Mouse (Mus musculus) neural tube, embryonic 13.5 days (tissue): ENCODE data around the gene Gars. TPM values are rescaled to one million over a fixed set of nuclear protein-coding genes. Genes with fewer than 3 reads are reported as not detected.

Experiments
- ATAC-seq: fragments of 200-750 bp; cut with Nextera tagmentation; 2 replicates; pipeline ENCODE4 v1.8.0; 2017; ENCODE audit warnings: low read depth, mild to moderate bottlenecking, moderate TSS enrichment, moderate library complexity
- H3K27ac ChIP-seq: fragments of 300-500 bp; sonication (generic); replicated peaks from 2 replicates; pipeline ENCODE4 v1.5.1; 2015; ENCODE audit warnings: moderate library complexity, mild to moderate bottlenecking, inconsistent platforms
- H3K27me3 ChIP-seq: fragments of 300-500 bp; sonication (generic); 2 replicates; pipeline ENCODE4 v1.6.1; 2015; ENCODE audit warnings: mild to moderate bottlenecking, inconsistent platforms
- H3K36me3 ChIP-seq: fragments of 300-500 bp; sonication (generic); 2 replicates; pipeline ENCODE4 v1.6.1; 2015; ENCODE audit warnings: mild to moderate bottlenecking, inconsistent platforms
- H3K4me1 ChIP-seq: fragments of 300-500 bp; sonication (generic); replicated peaks from 2 replicates; pipeline ENCODE4 v1.6.1; 2015; ENCODE audit warnings: inconsistent platforms
- H3K4me2 ChIP-seq: fragments of 300-500 bp; sonication (generic); 2 replicates; pipeline ENCODE4 v1.6.1; 2015; ENCODE audit warnings: inconsistent platforms, mild to moderate bottlenecking, moderate library complexity
- H3K4me3 ChIP-seq: fragments of 300-500 bp; sonication (generic); 2 replicates; pipeline ENCODE4 v1.5.1; 2015; ENCODE audit warnings: mild to moderate bottlenecking, inconsistent platforms
- H3K9ac ChIP-seq: fragments of 300-500 bp; sonication (generic); 2 replicates; pipeline ENCODE4 v1.6.1; 2015; ENCODE audit warnings: moderate library complexity, mild to moderate bottlenecking, inconsistent platforms
- H3K9me3 ChIP-seq: fragments of 300-500 bp; sonication (generic); 2 replicates; pipeline ENCODE4 v1.6.1; 2016; ENCODE audit warnings: inconsistent platforms
- WGBS: fragments of 180-500 bp; shearing (Covaris S2); methylation state at CpG from one replicate; pipeline ENCODE4 v1.1.7; 2015; 5-methylcytosine and 5-hydroxymethylcytosine counted together
- polyA plus RNA-seq: library from polyadenylated mRNA; unstranded; fragments of >200 nt; fragmentation: Nextera tagmentation; extraction: Ambion mirVana; gene quantifications from 2 replicates; pipeline ENCODE4 v1.2.1, GENCODE M21; 2015

Gene Gars
- 195 and 209 TPM in 2 replicates for polyA plus RNA-seq

DNA sequence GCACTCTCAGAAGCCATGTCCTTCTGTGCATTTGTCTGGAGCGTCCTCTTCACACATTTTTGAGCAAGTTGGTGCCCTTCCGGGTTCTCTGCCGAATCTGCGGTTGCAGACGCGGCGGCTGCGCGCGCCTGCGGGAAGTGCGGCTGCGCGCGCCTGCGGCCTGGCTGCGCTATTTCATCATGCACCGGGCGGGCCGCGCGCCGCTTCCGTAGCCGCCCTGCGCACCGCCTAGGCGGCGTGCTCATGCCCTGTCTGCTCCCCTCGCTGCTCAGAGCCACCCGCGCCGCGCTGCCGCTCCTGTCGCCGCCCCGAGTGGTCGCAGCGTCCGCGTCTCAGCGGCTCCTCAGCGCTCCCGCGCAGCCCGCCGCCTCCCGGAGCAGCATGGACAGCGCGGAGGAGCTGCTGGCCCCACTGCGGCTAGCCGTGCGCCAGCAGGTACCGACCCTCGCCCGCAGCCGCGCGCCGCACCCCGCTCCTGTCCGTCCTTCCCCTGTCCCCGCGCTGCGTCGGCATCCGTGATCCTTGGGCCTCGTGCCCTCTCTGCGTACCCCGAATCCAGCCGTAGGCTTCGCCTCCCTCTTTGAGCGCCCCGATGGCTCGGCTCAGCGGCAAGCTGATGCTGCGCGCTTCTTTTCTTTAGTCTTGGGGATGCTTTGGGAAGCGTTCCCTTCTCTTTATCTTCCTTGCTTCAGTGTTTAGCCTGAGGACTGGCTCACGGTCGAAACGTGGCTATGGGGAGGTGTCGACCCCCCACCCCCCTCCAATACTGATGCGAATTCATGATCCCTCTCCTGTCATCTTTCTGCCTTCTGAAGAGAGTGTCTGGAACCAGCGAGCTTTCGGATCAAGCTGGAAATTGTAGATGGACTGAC is at the start of gene Gars:
TSS of gene Gars (plus strand) at position 209 of the 872 bp plus-strand sequence.
- Histone ChIP-seq H3K4me3 (peak within 1 kb of the TSS; percentile 95), H3K36me3 (no peaks in the 10 kb centered on the region), H3K9me3 (no peaks in the 10 kb centered on the region), H3K4me1 (peaks cover 35% of the 10 kb centered on the region), H3K27me3 (peaks cover 5% of the 10 kb centered on the region; the same call in 1 of the 2 replicates), H3K4me2 (peak within 1 kb of the TSS; percentile 72), H3K9ac (peak within 1 kb of the TSS; percentile 97), H3K27ac (peak within 1 kb of the TSS; percentile 96)
- ATAC-seq = peak; percentile 97
- under 1% methylated on average over 84 of the region's 87 CpGs for WGBS

DNA sequence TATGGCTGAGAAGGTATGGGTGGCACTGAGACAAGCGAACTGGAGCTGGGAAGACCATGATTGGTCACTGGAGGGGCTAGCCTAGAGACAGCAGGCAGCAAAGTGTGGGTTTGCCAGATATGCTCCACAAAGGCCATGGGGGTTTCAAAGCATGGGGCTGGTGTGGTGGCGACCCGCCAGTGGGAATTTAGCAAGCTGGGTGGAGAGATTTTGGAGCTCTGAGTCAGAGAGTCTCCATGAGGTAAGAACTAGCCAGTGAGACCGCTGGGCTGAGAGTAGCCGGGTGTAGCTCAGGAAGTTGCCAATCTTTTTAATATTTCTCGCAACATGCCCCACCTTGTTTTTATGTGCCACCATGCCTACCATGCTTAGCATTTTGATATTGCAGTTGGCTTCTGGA is 49.7 kb upstream of the Gars start:
- Histone ChIP-seq H3K27me3 (no peaks in the 10 kb centered on the region), H3K4me1 (peaks cover 11% of the 10 kb centered on the region), H3K4me2 (no peak overlapping the region), H3K4me3 (no peak overlapping the region), H3K9ac (no peak overlapping the region), H3K9me3 (no peaks in the 10 kb centered on the region), H3K27ac (no peak overlapping the region), H3K36me3 (no peaks in the 10 kb centered on the region)
- no peak for ATAC-seq
- 92% methylated on average over 6 of the region's 6 CpGs for WGBS

DNA sequence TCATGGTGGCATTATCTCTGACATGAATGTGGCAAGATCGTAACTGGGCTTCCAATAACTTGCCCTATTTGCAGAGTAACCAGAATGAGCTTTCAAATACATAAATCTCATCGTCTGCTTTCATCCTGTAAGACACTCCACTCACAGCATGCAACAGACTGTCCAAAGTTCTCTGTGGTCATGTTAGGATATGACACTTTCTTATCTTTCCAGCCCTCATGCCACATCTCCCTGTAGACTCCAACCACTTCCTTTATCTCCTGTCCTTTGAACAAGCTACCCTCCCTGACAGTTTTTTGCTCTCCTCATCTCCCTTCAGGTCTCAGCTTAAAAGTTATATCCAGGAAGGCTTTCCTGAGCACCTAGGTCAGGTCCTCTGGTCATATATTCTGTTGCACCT is 46.6 kb upstream of the Gars start:
- WGBS = 88% methylated on average over 2 of the region's 2 CpGs
- no peaks in the 10 kb centered on the region for H3K9me3 ChIP-seq
- ATAC-seq = no peak
- no peaks in the 10 kb centered on the region for H3K36me3 ChIP-seq
- H3K27me3 ChIP-seq = no peaks in the 10 kb centered on the region
- H3K4me2 ChIP-seq = no peak overlapping the region; the same call in 1 of the 2 replicates
- no peak overlapping the region for H3K4me3 ChIP-seq
- peaks cover 11% of the 10 kb centered on the region for H3K4me1 ChIP-seq
- no peak overlapping the region for H3K27ac ChIP-seq
- H3K9ac ChIP-seq = no peak overlapping the region

DNA sequence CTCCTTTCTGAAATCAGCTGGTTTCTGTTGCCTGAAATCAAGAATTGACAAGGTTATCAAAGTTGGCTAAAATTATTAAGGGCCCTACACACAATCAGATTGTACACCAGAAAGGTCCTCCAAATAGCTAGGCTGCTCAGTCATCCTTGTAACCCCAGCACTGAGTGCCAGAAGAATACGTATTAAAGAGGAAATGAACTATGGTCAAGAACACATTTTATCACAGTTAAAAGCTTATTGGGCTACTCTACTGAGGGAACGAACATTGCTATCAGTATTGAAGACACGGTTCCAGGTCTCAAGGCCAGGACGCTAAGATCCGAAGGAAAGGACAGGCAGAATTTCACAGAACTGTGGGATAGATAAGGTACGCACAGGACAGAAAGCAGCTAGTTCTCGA is 45.7 kb upstream of the Gars start:
- Histone ChIP-seq H3K27me3 (no peaks in the 10 kb centered on the region), H3K4me3 (peak overlapping the region; percentile 59), H3K4me2 (peak overlapping the region; percentile 74), H3K36me3 (no peaks in the 10 kb centered on the region), H3K27ac (peak overlapping the region; percentile 57; the same call in 1 of the 2 replicates), H3K4me1 (peaks cover 11% of the 10 kb centered on the region), H3K9me3 (no peaks in the 10 kb centered on the region), H3K9ac (peak overlapping the region; percentile 63)
- peak; percentile 2; the same call in 1 of the 2 replicates for ATAC-seq
- 6% methylated on average over 7 of the region's 7 CpGs for WGBS

DNA sequence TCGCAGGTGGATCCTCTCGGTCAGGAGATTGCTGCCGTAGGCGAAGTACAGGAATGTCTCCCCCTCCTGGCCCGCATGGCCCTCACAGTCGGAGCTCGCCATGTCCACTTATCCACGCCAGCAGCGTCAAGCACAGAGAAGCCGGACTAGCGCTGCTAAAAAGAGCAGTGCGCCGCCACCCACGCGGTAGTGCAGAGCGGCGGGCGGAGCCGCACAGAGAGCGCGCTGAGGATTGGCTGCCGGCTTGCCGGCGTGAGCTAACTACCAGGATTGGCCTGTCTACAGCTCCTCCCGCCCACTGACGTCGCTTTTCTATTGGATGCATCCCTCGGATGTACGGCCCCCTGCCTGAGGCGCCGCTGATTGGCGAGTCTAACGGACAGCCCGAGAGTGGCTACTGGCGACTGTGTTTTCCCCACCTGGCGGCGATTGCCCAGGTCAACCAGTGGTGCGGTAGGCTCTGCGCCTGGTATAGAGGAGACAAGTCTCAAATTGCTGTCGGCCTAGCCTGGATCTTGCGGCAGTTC is 45.0 kb upstream of the Gars start, which contains the start of gene Ggct:
TSS of gene Ggct (minus strand) at position 217 of the 527 bp plus-strand sequence.
- Histone ChIP-seq H3K36me3 (no peaks in the 10 kb centered on the region), H3K27ac (peak within 1 kb of the TSS; percentile 57), H3K4me2 (peak within 1 kb of the TSS; percentile 74), H3K9me3 (no peaks in the 10 kb centered on the region), H3K27me3 (no peaks in the 10 kb centered on the region), H3K9ac (peak within 1 kb of the TSS; percentile 63), H3K4me3 (peak within 1 kb of the TSS; percentile 59), H3K4me1 (peaks cover 11% of the 10 kb centered on the region)
- 0% methylated on average over 41 of the region's 41 CpGs for WGBS
- peak; percentile 100 for ATAC-seq

DNA sequence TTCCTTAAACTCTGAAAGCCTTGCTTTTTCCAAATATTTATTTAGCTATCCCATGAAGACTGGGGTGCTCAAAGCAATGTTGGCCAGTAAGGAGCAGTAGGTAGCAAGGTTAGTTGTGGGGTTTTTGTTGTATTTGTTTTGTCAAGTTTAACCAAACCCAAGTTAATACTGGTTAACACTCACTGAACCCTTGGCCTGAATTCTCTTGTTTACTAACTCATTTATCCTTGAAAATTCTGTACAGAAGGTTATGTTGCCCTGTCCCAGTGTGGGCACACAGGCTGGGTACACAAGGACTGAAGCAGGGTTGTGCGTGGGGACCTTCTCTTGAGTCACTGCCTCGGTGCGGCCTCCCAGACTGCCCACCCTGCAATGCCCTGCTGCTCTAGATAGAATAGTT is 41.4 kb upstream of the Gars start:
- no peak for ATAC-seq
- no peak overlapping the region for H3K9ac ChIP-seq
- 92% methylated on average over 3 of the region's 3 CpGs for WGBS
- H3K4me1 ChIP-seq = peaks cover 9% of the 10 kb centered on the region
- H3K4me3 ChIP-seq = no peak overlapping the region
- no peaks in the 10 kb centered on the region for H3K36me3 ChIP-seq
- H3K9me3 ChIP-seq = no peaks in the 10 kb centered on the region
- no peak overlapping the region for H3K4me2 ChIP-seq
- H3K27ac ChIP-seq = no peak overlapping the region
- no peaks in the 10 kb centered on the region for H3K27me3 ChIP-seq

DNA sequence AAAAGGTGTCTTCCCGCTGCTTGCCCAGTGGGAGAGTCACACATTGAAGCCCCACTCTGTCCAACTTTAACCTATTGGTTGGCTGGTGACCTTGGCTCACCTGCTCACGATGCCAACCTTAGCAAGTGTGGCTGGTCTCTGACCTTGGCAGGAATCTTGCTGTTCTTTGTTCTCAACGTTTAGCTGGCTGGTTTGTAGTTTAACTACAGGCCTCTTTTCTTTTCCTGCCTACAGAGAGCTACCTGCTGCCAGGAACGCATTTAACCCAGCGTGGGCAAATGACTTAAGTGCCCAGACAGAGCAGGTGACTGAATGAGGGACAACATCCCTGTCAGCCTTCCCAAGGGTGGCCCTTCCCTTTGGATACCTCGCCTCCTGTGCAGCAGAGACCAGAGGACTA is 40.1 kb upstream of the Gars start:
- no peaks in the 10 kb centered on the region for H3K4me1 ChIP-seq
- H3K36me3 ChIP-seq = no peaks in the 10 kb centered on the region
- no peak overlapping the region for H3K4me3 ChIP-seq
- H3K9ac ChIP-seq = no peak overlapping the region
- no peak overlapping the region for H3K27ac ChIP-seq
- no peaks in the 10 kb centered on the region for H3K27me3 ChIP-seq
- H3K9me3 ChIP-seq = no peaks in the 10 kb centered on the region
- no peak overlapping the region for H3K4me2 ChIP-seq
- no peak for ATAC-seq
- 87% methylated on average over 6 of the region's 6 CpGs for WGBS

DNA sequence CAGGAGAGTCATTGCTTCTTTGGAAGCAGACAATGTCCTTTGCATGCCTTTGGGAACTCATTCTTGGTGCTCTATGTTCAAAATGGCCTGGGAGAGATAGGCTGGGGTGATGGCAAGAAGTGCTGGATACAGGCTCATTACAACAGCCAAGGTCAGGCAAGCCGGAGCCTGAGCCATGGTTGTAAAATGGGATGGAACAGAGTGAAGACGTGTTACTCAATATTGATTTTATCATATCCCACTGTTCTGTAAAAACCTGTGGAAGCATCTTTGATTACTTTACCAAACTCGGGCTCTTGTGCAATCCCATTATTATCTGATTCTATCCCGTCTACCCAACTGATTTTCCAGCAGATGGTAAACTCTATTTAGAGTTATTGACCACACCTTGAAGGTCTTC is 36.5 kb upstream of the Gars start:
- Histone ChIP-seq H3K4me1 (no peaks in the 10 kb centered on the region), H3K27ac (no peak overlapping the region), H3K9ac (no peak overlapping the region), H3K9me3 (no peaks in the 10 kb centered on the region), H3K36me3 (no peaks in the 10 kb centered on the region), H3K27me3 (no peaks in the 10 kb centered on the region), H3K4me3 (no peak overlapping the region), H3K4me2 (no peak overlapping the region)
- ATAC-seq = no peak
- WGBS = 87% methylated on average over 4 of the region's 4 CpGs

DNA sequence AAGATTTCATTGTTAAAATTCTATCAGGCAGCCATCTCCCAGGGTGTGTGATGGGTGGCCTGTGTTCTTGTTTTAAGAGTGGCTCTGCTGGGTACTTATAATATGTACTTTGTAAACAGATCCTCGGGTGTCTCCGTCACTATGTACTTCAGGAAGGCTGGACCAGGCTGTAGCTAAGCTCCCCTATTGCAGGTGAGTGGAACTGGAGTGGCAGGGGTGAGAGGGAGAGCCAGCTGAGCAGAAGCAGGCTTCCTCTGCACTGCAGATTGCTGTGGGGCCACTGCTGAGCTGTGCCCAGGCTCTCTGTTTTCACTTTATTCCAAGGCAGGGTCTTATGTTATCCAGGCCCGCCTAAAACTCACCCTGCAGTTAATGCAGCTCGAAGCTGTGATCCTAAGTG is 35.4 kb upstream of the Gars start:
- WGBS = 73% methylated on average over 4 of the region's 4 CpGs
- no peaks in the 10 kb centered on the region for H3K36me3 ChIP-seq

DNA sequence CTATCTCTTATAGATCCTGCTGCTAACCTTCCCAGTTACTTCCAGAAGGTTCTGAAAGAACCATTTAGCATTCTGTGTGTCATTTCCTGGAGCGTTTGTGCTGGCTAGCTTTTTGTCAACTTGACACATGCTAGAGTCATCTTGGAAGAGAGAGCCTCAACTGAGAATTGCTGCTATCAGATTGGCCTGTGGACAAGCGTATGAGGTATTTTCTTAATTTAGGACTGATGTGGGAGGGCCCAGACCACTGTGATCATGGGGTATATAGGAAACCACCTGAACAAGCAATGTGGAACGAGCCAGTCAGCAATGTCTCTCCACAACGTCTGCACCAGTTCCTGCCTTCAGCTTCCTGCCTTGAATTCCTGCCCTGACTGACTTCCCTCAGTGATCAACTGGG is 34.2 kb upstream of the Gars start:
- no peak overlapping the region for H3K9ac ChIP-seq
- no peaks in the 10 kb centered on the region for H3K27me3 ChIP-seq
- H3K36me3 ChIP-seq = no peaks in the 10 kb centered on the region
- H3K4me2 ChIP-seq = no peak overlapping the region
- no peaks in the 10 kb centered on the region for H3K4me1 ChIP-seq
- H3K9me3 ChIP-seq = no peaks in the 10 kb centered on the region
- no peak overlapping the region for H3K4me3 ChIP-seq
- ATAC-seq = no peak
- 76% methylated on average over 4 of the region's 4 CpGs for WGBS
- H3K27ac ChIP-seq = no peak overlapping the region

More for the DNA sequence above, 35.4 kb upstream of the Gars start:
- no peak overlapping the region for H3K4me2 ChIP-seq
- no peak for ATAC-seq
- H3K27me3 ChIP-seq = no peaks in the 10 kb centered on the region
- H3K27ac ChIP-seq = no peak overlapping the region
- H3K4me3 ChIP-seq = no peak overlapping the region
- no peak overlapping the region for H3K9ac ChIP-seq
- H3K4me1 ChIP-seq = no peaks in the 10 kb centered on the region
- H3K9me3 ChIP-seq = no peaks in the 10 kb centered on the region

DNA sequence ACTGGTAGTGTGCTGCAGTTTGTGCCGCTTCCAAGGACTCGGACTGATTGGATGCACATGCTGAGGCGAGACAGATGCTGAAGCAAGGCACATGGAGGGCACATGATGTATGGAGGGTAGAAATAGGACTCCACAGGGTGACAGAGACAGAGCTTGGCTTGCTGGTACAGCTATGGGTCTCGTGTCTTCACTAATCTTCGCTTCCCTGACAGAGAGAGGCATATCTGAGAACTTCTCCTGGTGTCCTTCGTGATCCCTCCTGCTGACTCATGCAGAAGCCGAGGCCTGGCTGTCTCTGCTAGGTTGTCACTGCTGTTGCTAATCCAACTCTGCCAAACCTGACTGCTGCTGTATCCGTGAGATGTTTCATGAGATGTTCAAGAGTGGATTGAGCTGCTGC is 29.4 kb upstream of the Gars start:
- Histone ChIP-seq H3K36me3 (no peaks in the 10 kb centered on the region), H3K9me3 (no peaks in the 10 kb centered on the region), H3K9ac (no peak overlapping the region), H3K4me3 (no peak overlapping the region), H3K27me3 (no peaks in the 10 kb centered on the region), H3K27ac (no peak overlapping the region), H3K4me1 (peaks cover 19% of the 10 kb centered on the region), H3K4me2 (no peak overlapping the region)
- ATAC-seq = no peak
- 90% methylated on average over 8 of the region's 8 CpGs for WGBS

DNA sequence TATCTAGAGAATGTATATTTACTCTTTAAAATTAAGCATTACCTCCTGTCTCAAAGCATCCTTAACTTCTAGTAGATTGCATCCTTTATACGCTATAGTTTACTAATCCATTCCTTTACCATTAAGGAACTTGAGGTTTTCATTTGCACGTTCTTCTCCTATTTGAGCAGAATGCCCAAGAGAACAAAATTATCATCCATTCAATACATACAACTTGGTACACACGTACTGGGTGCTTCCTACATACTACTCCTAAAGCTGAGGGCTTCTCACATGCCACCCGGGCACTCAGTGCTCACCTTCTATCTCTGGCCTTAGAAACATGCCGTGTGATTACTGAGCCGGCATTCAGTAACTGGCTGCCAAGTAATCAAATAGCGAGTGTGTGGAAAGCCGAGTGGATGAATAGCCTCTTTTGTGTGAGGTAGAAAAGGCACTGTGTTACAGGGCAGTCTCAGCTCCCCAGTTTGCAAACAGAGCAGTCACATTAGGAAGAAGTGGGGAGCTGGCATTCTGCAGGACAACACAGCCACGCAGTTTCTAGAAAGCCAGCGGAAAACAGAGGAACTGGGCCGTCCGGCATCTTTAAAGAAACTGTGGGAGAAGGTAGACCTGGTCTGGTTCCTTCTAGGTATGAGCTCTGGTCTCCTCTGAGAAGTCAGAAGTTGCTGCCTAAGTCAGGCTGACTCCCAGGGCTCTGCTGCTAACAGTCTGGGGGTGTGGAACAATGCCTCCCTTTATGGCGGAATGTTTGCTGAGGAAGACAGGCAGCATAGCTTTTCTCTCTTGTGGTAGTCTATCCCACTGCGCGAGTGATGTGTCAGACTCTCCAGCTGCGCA is 28.2 kb upstream of the Gars start:
- peak; percentile 87 for ATAC-seq
- peak overlapping the region; percentile 27 for H3K4me3 ChIP-seq
- H3K27me3 ChIP-seq = no peaks in the 10 kb centered on the region
- H3K9me3 ChIP-seq = peaks cover 8% of the 10 kb centered on the region; the same call in 1 of the 2 replicates
- H3K4me1 ChIP-seq = peaks cover 19% of the 10 kb centered on the region
- peak overlapping the region; percentile 51 for H3K4me2 ChIP-seq
- H3K9ac ChIP-seq = peak overlapping the region; percentile 49
- 11% methylated on average over 16 of the region's 16 CpGs for WGBS
- no peaks in the 10 kb centered on the region for H3K36me3 ChIP-seq
- peak overlapping the region; percentile 89 for H3K27ac ChIP-seq
